Mouse (Mus musculus) brain, embryonic 18.5 days (tissue): ENCODE results near the gene Srd5a1.

Source experiments
- DNase-seq: peaks from one replicate; pipeline ENCODE4 v3.0.0-alpha.2; 2012; ENCODE audit warnings: low read depth, low spot score

Srd5a1 gene

GRCm38 (mm10) chr13:69541776-69542175 is 69.5 kb downstream of the Srd5a1 start:
- DNase-seq = no peak

- no peak for DNase-seq
Observed at GRCm38 (mm10) chr13:69541209-69541608, 70.0 kb downstream of the Srd5a1 start.

- DNase-seq = no peak
Observed at GRCm38 (mm10) chr13:69538327-69538726, 72.9 kb downstream of the Srd5a1 start.

GRCm38 (mm10) chr13:69537366-69537765 is 73.9 kb downstream of the Srd5a1 start:
- DNase-seq = no peak

GRCm38 (mm10) chr13:69536021-69536420 is 75.2 kb downstream of the Srd5a1 start:
- DNase-seq = no peak

- peak; percentile 96 for DNase-seq
Observed at GRCm38 (mm10) chr13:69534654-69535551, 76.3 kb downstream of the Srd5a1 start.

- DNase-seq = no peak
Observed at GRCm38 (mm10) chr13:69534334-69534653, 76.9 kb downstream of the Srd5a1 start, which contains the start of gene Tent4a. Tent4a (minus strand) TSS chr13:69534617.

GRCm38 (mm10) chr13:69533405-69534333 is 77.6 kb downstream of the Srd5a1 start, which contains the start of gene Nsun2:
Nsun2 (plus strand) TSS chr13:69533746.
- DNase-seq = no peak

GRCm38 (mm10) chr13:69532893-69533404 is 78.3 kb downstream of the Srd5a1 start:
- no peak for DNase-seq

- DNase-seq = no peak
Observed at GRCm38 (mm10) chr13:69532101-69532892, 78.9 kb downstream of the Srd5a1 start.

GRCm38 (mm10) chr13:69531431-69531830 is 79.8 kb downstream of the Srd5a1 start:
- no peak for DNase-seq

- DNase-seq = no peak
Observed at GRCm38 (mm10) chr13:69530951-69531350, 80.3 kb downstream of the Srd5a1 start.

GRCm38 (mm10) chr13:69530156-69530555 is 81.1 kb downstream of the Srd5a1 start:
- no peak for DNase-seq

GRCm38 (mm10) chr13:69528531-69528930 is 82.7 kb downstream of the Srd5a1 start:
- DNase-seq = no peak

GRCm38 (mm10) chr13:69525867-69526266 is 85.4 kb downstream of the Srd5a1 start:
- DNase-seq = no peak

GRCm38 (mm10) chr13:69524158-69524530 is 87.1 kb downstream of the Srd5a1 start:
- no peak for DNase-seq
